Comparison of ENCODE assay signal across 8 mouse cellular contexts in the genomic region with DNA sequence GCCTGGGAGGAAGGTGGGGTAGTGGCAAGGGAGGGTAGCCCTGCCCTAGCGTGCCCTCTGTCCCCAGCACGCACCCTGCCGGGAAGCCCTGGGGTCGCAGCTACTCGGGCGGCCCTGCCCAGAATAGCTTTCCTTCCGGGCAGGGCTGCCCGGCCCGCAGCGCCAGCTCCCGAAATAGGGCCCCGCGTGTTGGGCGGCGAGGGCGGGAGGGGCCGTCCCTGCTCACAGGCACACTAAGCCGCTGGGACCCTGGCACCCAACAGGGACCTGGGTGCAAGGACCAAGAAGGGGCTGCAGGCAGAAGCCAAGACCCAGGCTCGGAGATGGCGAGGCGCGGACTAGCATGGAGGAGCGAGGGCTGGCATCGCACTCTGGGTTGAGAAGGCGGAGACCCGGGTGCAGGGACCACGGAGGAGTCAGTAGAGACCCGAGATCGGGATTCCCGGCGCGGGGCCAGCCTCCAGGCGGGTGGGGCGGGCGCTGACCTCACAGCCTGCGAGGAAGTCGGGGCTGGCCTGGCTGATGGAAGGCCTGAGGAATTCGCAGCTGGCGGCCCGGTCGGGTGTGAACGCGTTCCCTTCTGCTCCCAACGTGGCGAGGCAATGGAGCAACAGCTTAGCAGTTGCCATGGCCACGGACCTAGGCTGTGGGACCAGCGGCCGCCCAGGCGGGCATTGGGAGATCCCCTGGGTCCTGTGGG. TPM values are rescaled to one million over a fixed set of nuclear protein-coding genes. Genes with fewer than 3 reads are reported as not detected.
DNase-seq lines count a peak whose midpoint lies in the region; ATAC-seq lines count a peak whose summit lies in the region.

No protein-coding gene starts in this region.

- no peaks in the 10 kb centered on the region for H3K36me3 ChIP-seq in forebrain, embryonic 12.5 days (replicated peaks)
- H3K36me3 ChIP-seq in stomach, embryonic 14.5 days (ENCODE audit: control insufficient read depth, insufficient read depth, low read length) = no peaks in the 10 kb centered on the region

- H3K4me2 ChIP-seq in forebrain, embryonic 12.5 days = peak overlapping the region; percentile 67
- peak overlapping the region; percentile 60 for H3K4me2 ChIP-seq in stomach, embryonic 14.5 days (replicated peaks; ENCODE audit: low read depth, low read length)

- peak; percentile 65 for DNase-seq in thymus, postnatal 4 days
- no peak for DNase-seq in thymus, postnatal 10 days (ENCODE audit: low spot score in 2 of 2)
- peak; percentile 89 to 91 for DNase-seq in heart, postnatal 14 days
- peak; percentile 76 to 82 for DNase-seq in kidney, postnatal 36 days
- DNase-seq in layer of hippocampus, adult 9-10 months (ENCODE audit: low spot score) = no peak

- ATAC-seq in forebrain, embryonic 12.5 days (ENCODE audit: low FRiP score) = peak; percentile 76
- peak; percentile 30 for ATAC-seq in megakaryocyte progenitor cell, adult 5-6 weeks (replicated peaks; ENCODE audit: poor library complexity)
- peak; percentile 73 for ATAC-seq in stomach, embryonic 14.5 days (ENCODE audit: insufficient number of reproducible peaks, insufficient read depth, low FRiP score, low read depth)

- H3K27ac ChIP-seq in forebrain, embryonic 12.5 days = no peak overlapping the region
- H3K27ac ChIP-seq in stomach, embryonic 14.5 days (ENCODE audit: low read length) = peak overlapping the region; percentile 73

- WGBS in forebrain, embryonic 12.5 days = 2% methylated on average over 49 of the region's 49 CpGs
- 4% methylated on average over 48 of the region's 49 CpGs for WGBS in stomach, embryonic 14.5 days

- intact Hi-C loops in heart, postnatal 14 days (cut with DNase I) = loop anchor here (5.0 kb wide), 1 partner anchor 37 kb away; no protein-coding TSS in a partner anchor

- H3K4me1 ChIP-seq in forebrain, embryonic 12.5 days = peaks cover 9% of the 10 kb centered on the region
- H3K4me1 ChIP-seq in stomach, embryonic 14.5 days (ENCODE audit: control insufficient read depth, insufficient read depth, low read length) = peaks cover 27% of the 10 kb centered on the region

- no peaks in the 10 kb centered on the region for H3K9me3 ChIP-seq in forebrain, embryonic 12.5 days
- H3K9me3 ChIP-seq in stomach, embryonic 14.5 days (ENCODE audit: control insufficient read depth, low read depth, low read length) = no peaks in the 10 kb centered on the region

- peak overlapping the region; percentile 29 for H3K4me3 ChIP-seq in forebrain, embryonic 12.5 days (replicated peaks)
- H3K4me3 ChIP-seq in stomach, embryonic 14.5 days (ENCODE audit: low read depth, low read length) = peak overlapping the region; percentile 22

- H3K9ac ChIP-seq in forebrain, embryonic 12.5 days = peak overlapping the region; percentile 39
- peak overlapping the region; percentile 7; the same call in 1 of the 2 replicates for H3K9ac ChIP-seq in stomach, embryonic 14.5 days (replicated peaks; ENCODE audit: low read depth, low read length)

- H3K27me3 ChIP-seq in forebrain, embryonic 12.5 days = peaks cover 39% of the 10 kb centered on the region
- no peaks in the 10 kb centered on the region for H3K27me3 ChIP-seq in stomach, embryonic 14.5 days (ENCODE audit: control insufficient read depth, insufficient read depth, low read length)

RNA-seq across cellular contexts. Expression of a gene that starts 20.3 kb away (rescaled TPM):
- 13.5 and 14.7 TPM in 2 replicates for polyA plus RNA-seq in forebrain, embryonic 12.5 days (2016; fragmentation: Nextera tagmentation; extraction: Ambion mirVana)
- total RNA-seq in heart, postnatal 14 days (2021) = 1 to 10 TPM; 4.1 to 5.1 TPM
- total RNA-seq in megakaryocyte progenitor cell, adult 5-6 weeks (2015) = 0.76 and 0.96 TPM in 2 replicates
- 0.79 and 1.1 TPM in 2 replicates for total RNA-seq in megakaryocyte progenitor cell, adult 5-6 weeks (2017)
- 9.2 and 11.5 TPM in 2 replicates for polyA plus RNA-seq in stomach, embryonic 14.5 days (2014; fragmentation: Nextera tagmentation; extraction: Ambion mirVana)

RNA-seq across cellular contexts. Expression of a gene that starts 36.5 kb away (rescaled TPM):
- 45.3 and 45.9 TPM in 2 replicates for polyA plus RNA-seq in forebrain, embryonic 12.5 days (2016; fragmentation: Nextera tagmentation; extraction: Ambion mirVana)
- total RNA-seq in heart, postnatal 14 days (2021) = 10 to 100 TPM; 20.5 to 22.3 TPM
- 13.0 and 14.7 TPM in 2 replicates for total RNA-seq in megakaryocyte progenitor cell, adult 5-6 weeks (2015)
- 15.6 and 18.7 TPM in 2 replicates for total RNA-seq in megakaryocyte progenitor cell, adult 5-6 weeks (2017)
- 30.6 and 30.8 TPM in 2 replicates for polyA plus RNA-seq in stomach, embryonic 14.5 days (2014; fragmentation: Nextera tagmentation; extraction: Ambion mirVana)

Comparison
In these comparisons a context has a peak if more than half of its experiments do, and no peak if none do; other contexts are left out.
1. DNase-seq: peak in thymus, postnatal 4 days (single experiment), heart, postnatal 14 days (2 of 2) and kidney, postnatal 36 days (2 of 2); none in thymus, postnatal 10 days (0 of 2) and layer of hippocampus, adult 9-10 months (single experiment).
2. Peak in every context shown above with its lines, with median percentiles within 50 percentile points of each other: ATAC-seq.